Mouse (Mus musculus): ENCODE data around the gene Idnk. TPM values are rescaled to one million over a fixed set of nuclear protein-coding genes. Genes with fewer than 3 reads are reported as not detected.

Idnk gene
- total and polyA plus RNA-seq, 3 experiments, result 29.5 to 50.3 TPM; not detected in 1

GRCm38 (mm10) chr13:58193221-58193620 lies 35.8 kb downstream of the Idnk start:
- Histone ChIP-seq H3K9me3 (replicated peaks; ENCODE audit: insufficient read depth, low read length) (no peaks in the 10 kb centered on the region), H3K9ac (ENCODE audit: control insufficient read depth, low read depth, low read length, poor library complexity, severe bottlenecking) (no peak overlapping the region), H3K27ac (ENCODE audit: control insufficient read depth, low read depth, low read length) (no peak overlapping the region), H3K4me3 (ENCODE audit: control insufficient read depth in 1 of 2, insufficient read depth in 1 of 2, low read depth in 2 of 2, low read length in 2 of 2) (no peak overlapping the region), H3K4me1 (ENCODE audit: control insufficient read depth in 1 of 2, insufficient read depth in 2 of 2, low read length in 2 of 2) (no peaks in the 10 kb centered on the region), H3K36me3 (ENCODE audit: control insufficient read depth in 1 of 2, insufficient read depth in 2 of 2, low read length in 2 of 2) (peaks cover 0 to 31% of the 10 kb centered on the region in 2 experiments; a peak in 3 of 4 replicates), H3K79me2 (ENCODE audit: control insufficient read depth, insufficient read depth, low read length, poor library complexity) (peaks cover 5% of the 10 kb centered on the region; the same call in 1 of the 2 replicates), H3K27me3 (ENCODE audit: control insufficient read depth in 1 of 2, insufficient read depth in 2 of 2, low read length in 2 of 2) (no peaks in the 10 kb centered on the region)
- TF ChIP-seq MEF2A (IDR thresholded peaks at IDR 0.05; ENCODE audit: extremely low read depth, insufficient replicate concordance, low read depth, low read length, poor library complexity, severe bottlenecking), result no peak
- no peak for TF ChIP-seq E2F4 (IDR thresholded peaks at IDR 0.05; ENCODE audit: borderline replicate concordance, low read depth, low read length)
- no peak for TF ChIP-seq ELF1 (IDR thresholded peaks at IDR 0.05; ENCODE audit: low read depth, low read length)
- no peak for TF ChIP-seq TCF12 (IDR thresholded peaks at IDR 0.05; ENCODE audit: low read depth, low read length)
- TF ChIP-seq ZKSCAN1 (IDR thresholded peaks at IDR 0.05; ENCODE audit: low read depth, low read length), result no peak
- no peak for TF ChIP-seq MAZ (IDR thresholded peaks at IDR 0.05; ENCODE audit: low read depth, low read length)
- no peak for TF ChIP-seq RCOR1 (IDR thresholded peaks at IDR 0.05; ENCODE audit: low read depth, low read length)
- TF ChIP-seq CHD2 (IDR thresholded peaks at IDR 0.05; ENCODE audit: low read length), result no peak
- no peak for TF ChIP-seq KAT2A (conservative IDR thresholded peaks at IDR 0.05; ENCODE audit: low read depth, low read length)
- no peak for TF ChIP-seq BHLHE40 (IDR thresholded peaks at IDR 0.05; ENCODE audit: borderline replicate concordance, low read depth, low read length)
- no peak for DNase-seq (ENCODE audit: low read depth, low spot score)

GRCm38 (mm10) chr13:58194908-58195307 lies 37.5 kb downstream of the Idnk start:
- DNase-seq (ENCODE audit: low read depth, low spot score), result no peak
- no peak overlapping the region for H3K9ac ChIP-seq (ENCODE audit: control insufficient read depth, low read depth, low read length, poor library complexity, severe bottlenecking)
- peaks cover 17% of the 10 kb centered on the region for H3K79me2 ChIP-seq (ENCODE audit: control insufficient read depth, insufficient read depth, low read length, poor library complexity)
- TF ChIP-seq CTCF (IDR thresholded peaks at IDR 0.05 in 2 of 3, conservative IDR thresholded peaks at IDR 0.05 in 1 of 3; ENCODE audit: control insufficient read depth in 1 of 3, insufficient read depth in 1 of 3, low read depth in 2 of 3, low read length in 3 of 3, poor library complexity in 1 of 3, severe bottlenecking in 1 of 3) (no peak), RCOR1 (IDR thresholded peaks at IDR 0.05; ENCODE audit: low read depth, low read length) (no peak), MYB (IDR thresholded peaks at IDR 0.05; ENCODE audit: low read depth, low read length) (no peak)
- H3K27me3 ChIP-seq (ENCODE audit: control insufficient read depth in 1 of 2, insufficient read depth in 2 of 2, low read length in 2 of 2), result no peaks in the 10 kb centered on the region
- H3K4me3 ChIP-seq (ENCODE audit: control insufficient read depth in 1 of 2, insufficient read depth in 1 of 2, low read depth in 2 of 2, low read length in 2 of 2), result no peak overlapping the region
- no peak overlapping the region for H3K27ac ChIP-seq (ENCODE audit: control insufficient read depth, low read depth, low read length)
- peaks cover 0 to 32% of the 10 kb centered on the region in 2 experiments; a peak in 3 of 4 replicates for H3K36me3 ChIP-seq (ENCODE audit: control insufficient read depth in 1 of 2, insufficient read depth in 2 of 2, low read length in 2 of 2)
- no peaks in the 10 kb centered on the region for H3K9me3 ChIP-seq (replicated peaks; ENCODE audit: insufficient read depth, low read length)
- H3K4me1 ChIP-seq (ENCODE audit: control insufficient read depth in 1 of 2, insufficient read depth in 2 of 2, low read length in 2 of 2), result no peaks in the 10 kb centered on the region

GRCm38 (mm10) chr13:58197211-58197610 lies 39.8 kb downstream of the Idnk start:
- H3K79me2 ChIP-seq (ENCODE audit: control insufficient read depth, insufficient read depth, low read length, poor library complexity), result peaks cover 34% of the 10 kb centered on the region
- H3K4me3 ChIP-seq (ENCODE audit: control insufficient read depth in 1 of 2, insufficient read depth in 1 of 2, low read depth in 2 of 2, low read length in 2 of 2), result no peak overlapping the region
- no peak for TF ChIP-seq HCFC1 (IDR thresholded peaks at IDR 0.05; ENCODE audit: low read depth, low read length)
- no peak for TF ChIP-seq ZNF384 (IDR thresholded peaks at IDR 0.05; ENCODE audit: low read depth, low read length)
- no peak for TF ChIP-seq MYB (IDR thresholded peaks at IDR 0.05; ENCODE audit: low read depth, low read length)
- TF ChIP-seq MEF2A (IDR thresholded peaks at IDR 0.05; ENCODE audit: extremely low read depth, insufficient replicate concordance, low read depth, low read length, poor library complexity, severe bottlenecking), result no peak
- peaks cover 11 to 20% of the 10 kb centered on the region in 2 experiments for H3K36me3 ChIP-seq (ENCODE audit: control insufficient read depth in 1 of 2, insufficient read depth in 2 of 2, low read length in 2 of 2)
- no peak overlapping the region for H3K27ac ChIP-seq (ENCODE audit: control insufficient read depth, low read depth, low read length)
- H3K27me3 ChIP-seq (ENCODE audit: control insufficient read depth in 1 of 2, insufficient read depth in 2 of 2, low read length in 2 of 2), result no peaks in the 10 kb centered on the region
- H3K9me3 ChIP-seq (replicated peaks; ENCODE audit: insufficient read depth, low read length), result no peaks in the 10 kb centered on the region
- H3K9ac ChIP-seq (ENCODE audit: control insufficient read depth, low read depth, low read length, poor library complexity, severe bottlenecking), result no peak overlapping the region
- DNase-seq (ENCODE audit: low read depth, low spot score), result no peak
- peaks cover 6 to 7% of the 10 kb centered on the region in 2 experiments; a peak in 3 of 4 replicates for H3K4me1 ChIP-seq (ENCODE audit: control insufficient read depth in 1 of 2, insufficient read depth in 2 of 2, low read length in 2 of 2)

All from MEL (cell line).